ENCODE assay signal across 8 mouse cellular contexts in genomic region chr1:162093806-162094522, GRCm38 (mm10).
DNase-seq lines count a peak whose midpoint lies in the region; ATAC-seq lines count a peak whose summit lies in the region.
"Had no signal": no experiment of that assay in that cellular context is flagged by ENCODE, and none has a peak within 500 bp of the region (broad histone marks: within the 10 kb centered on the region; RNA-seq: fewer than 3 reads in every experiment).

No protein-coding gene starts in this region.

- no peak overlapping the region for H3K4me3 ChIP-seq in heart, embryonic 11.5 days (ENCODE audit: low read depth, low read length)
- no peak overlapping the region for H3K4me3 ChIP-seq in limb, embryonic 11.5 days (ENCODE audit: low read depth, low read length)

- no peaks in the 10 kb centered on the region for H3K9me3 ChIP-seq in heart, embryonic 11.5 days (replicated peaks; ENCODE audit: control insufficient read depth, low read length)
- H3K9me3 ChIP-seq in limb, embryonic 11.5 days (ENCODE audit: control insufficient read depth, low read length): no peaks in the 10 kb centered on the region

- H3K9ac ChIP-seq in heart, embryonic 11.5 days (ENCODE audit: low read depth, low read length): no peak overlapping the region
- no peak overlapping the region for H3K9ac ChIP-seq in limb, embryonic 11.5 days (ENCODE audit: low read length)

- no peak overlapping the region for H3K4me2 ChIP-seq in heart, embryonic 11.5 days
- H3K4me2 ChIP-seq in limb, embryonic 11.5 days (ENCODE audit: low read depth, severe bottlenecking): no peak overlapping the region; the same call in 1 of the 2 replicates
- H3K4me2 ChIP-seq: midbrain, embryonic 11.5 days had no signal

- no peak for ATAC-seq in heart, embryonic 11.5 days (replicated peaks; ENCODE audit: insufficient number of reproducible peaks, low FRiP score, low TSS enrichment)
- no peak for ATAC-seq in limb, embryonic 11.5 days (ENCODE audit: insufficient number of reproducible peaks, low FRiP score, low TSS enrichment, low read depth)

- 47% methylated on average over 9 of the region's 9 CpGs for WGBS in heart, embryonic 11.5 days (ENCODE audit: insufficient replicate concordance)
- WGBS in limb, embryonic 11.5 days: 52% methylated on average over 9 of the region's 9 CpGs

- H3K27me3 ChIP-seq in heart, embryonic 11.5 days (ENCODE audit: control insufficient read depth, insufficient read depth, low read length): no peaks in the 10 kb centered on the region
- no peaks in the 10 kb centered on the region for H3K27me3 ChIP-seq in limb, embryonic 11.5 days (ENCODE audit: control insufficient read depth, insufficient read depth, low read length)

- H3K27ac ChIP-seq in heart, embryonic 11.5 days (ENCODE audit: low read depth, low read length): peak overlapping the region; percentile 38
- peak overlapping the region; percentile 8; the same call in 1 of the 2 replicates for H3K27ac ChIP-seq in limb, embryonic 11.5 days (replicated peaks; ENCODE audit: low read depth, low read length)

- H3K36me3 ChIP-seq in heart, embryonic 11.5 days (ENCODE audit: control insufficient read depth, insufficient read depth, low read length): no peaks in the 10 kb centered on the region
- no peaks in the 10 kb centered on the region for H3K36me3 ChIP-seq in limb, embryonic 11.5 days (ENCODE audit: control insufficient read depth, insufficient read depth, low read length)

- no peaks in the 10 kb centered on the region for H3K4me1 ChIP-seq in heart, embryonic 11.5 days (ENCODE audit: control insufficient read depth, insufficient read depth, low read length)
- peaks cover 12% of the 10 kb centered on the region; the same call in 1 of the 2 replicates for H3K4me1 ChIP-seq in limb, embryonic 11.5 days (ENCODE audit: control insufficient read depth, insufficient read depth, low read length)

- DNase-seq in 3T3-L1 (ENCODE audit: low read depth, low spot score) (peak; percentile 53), NIH3T3 (ENCODE audit: low read depth) (peak; percentile 61)
- no peak for DNase-seq in limb, embryonic 11.5 days (ENCODE audit: low spot score)
- no peak for DNase-seq in spleen, postnatal 36 days (ENCODE audit: low spot score in 2 of 2)
- no peak for DNase-seq in T-cell, adult 2 months (ENCODE audit: low spot score)
- no peak for DNase-seq in thymus, postnatal 25 days

Comparison
In these comparisons a context has a peak if more than half of its experiments do, and no peak if none do; other contexts are left out.
1. DNase-seq: peak in 3T3-L1 (single experiment) and NIH3T3 (single experiment); none in limb, embryonic 11.5 days (single experiment), spleen, postnatal 36 days (0 of 2), T-cell, adult 2 months (single experiment) and thymus, postnatal 25 days (single experiment).